Mouse (Mus musculus) mammary gland, adult 2 months (tissue): ENCODE results near the gene Zfp563. TPM values are rescaled to one million over a fixed set of nuclear protein-coding genes. Genes with fewer than 3 reads are reported as not detected.

ENCODE experiments used
- polyA plus RNA-seq: library from polyadenylated mRNA; depleted of rRNA; stranded (reverse); fragments of >200 nt; gene quantifications from 2 replicates; pipeline ENCODE4 v1.2.3, GENCODE M21; 2012; ENCODE audit warnings: low replicate concordance; rRNA removed

Gene Zfp563
- polyA plus RNA-seq = 1.1 and 1.9 TPM in 2 replicates

GRCm38 (mm10) chr17:33089220-33089949 is at the start of gene Zfp563:
Gene Zfp563, plus strand, starts transcription at chr17:33089310.

GRCm38 (mm10) chr17:33067958-33068357 is 21.2 kb upstream of the Zfp563 start, which contains the start of gene 4921501E09Rik:
Gene 4921501E09Rik, minus strand, starts transcription at chr17:33068058.

GRCm38 (mm10) chr17:33139261-33139820 is 50.2 kb downstream of the Zfp563 start, which contains the start of gene Morc2b:
Gene Morc2b, minus strand, starts transcription at chr17:33139683.

Other genes starting within 250 kb of the Zfp563 start
- 0.50 and 1.4 TPM in 2 replicates for gene Zfp870, start 197.7 kb upstream of the Zfp563 start, polyA plus RNA-seq
- 0.37 and 1.3 TPM in 2 replicates for gene Cyp4f14, start 172.0 kb upstream of the Zfp563 start, polyA plus RNA-seq
- 53.0 and 79.9 TPM in 2 replicates for gene Cyp4f13, start 141.9 kb upstream of the Zfp563 start, polyA plus RNA-seq
- gene Zfp472, start 123.5 kb upstream of the Zfp563 start, polyA plus RNA-seq = 0.31 and 1.7 TPM in 2 replicates
- 2.3 and 5.2 TPM in 2 replicates for gene Zfp952, start 96.2 kb upstream of the Zfp563 start, polyA plus RNA-seq
- gene Zfp763, start 55.9 kb upstream of the Zfp563 start, polyA plus RNA-seq = 0.27 and 0.80 TPM in 2 replicates
- not detected in 2 replicates for gene 4921501E09Rik, start 21.3 kb upstream of the Zfp563 start, polyA plus RNA-seq
- gene Morc2b, start 50.4 kb downstream of the Zfp563 start, polyA plus RNA-seq = 0.03 TPM in 1 of 2 replicates, not detected in the other
- gene Olfr55, start 79.1 kb downstream of the Zfp563 start, polyA plus RNA-seq = not detected in 2 replicates
- not detected in 2 replicates for gene Olfr239, start 102.0 kb downstream of the Zfp563 start, polyA plus RNA-seq
- 0.29 TPM in 1 of 2 replicates, not detected in the other for gene Olfr1564, start 132.4 kb downstream of the Zfp563 start, polyA plus RNA-seq
- gene Zfp955a, start 165.8 kb downstream of the Zfp563 start, polyA plus RNA-seq = 0.61 and 1.7 TPM in 2 replicates
- not detected in 2 replicates for gene Olfr63, start 175.4 kb downstream of the Zfp563 start, polyA plus RNA-seq
- 1.2 and 2.5 TPM in 2 replicates for gene Zfp955b, start 200.2 kb downstream of the Zfp563 start, polyA plus RNA-seq